Mouse (Mus musculus): ENCODE measurements around the gene Foxb2. TPM values are rescaled to one million over a fixed set of nuclear protein-coding genes. Genes with fewer than 3 reads are reported as not detected.

Gene Foxb2
- polyA plus RNA-seq, 1 experiment from 2014 or later = not detected

Other genes with a start within 250 kb of the Foxb2 start
- 8.4 and 9.0 TPM in 2 replicates for gene Vps13a, start 92.9 kb downstream of the Foxb2 start, polyA plus RNA-seq (2015; fragmentation: Nextera tagmentation; extraction: Ambion mirVana)
- gene Prune2, start 82.3 kb upstream of the Foxb2 start, polyA plus RNA-seq (2015; fragmentation: Nextera tagmentation; extraction: Ambion mirVana) = 1.7 TPM in 2 replicates